Mouse (Mus musculus) ES-Bruce4 (cell line): ENCODE measurements around the gene Pdia2.

Source experiments
- CTCF ChIP-seq: IDR thresholded peaks from one replicate; pipeline ENCODE4 v1.8.1; 2011; ENCODE audit warnings: low read depth, low read length
- EP300 ChIP-seq: IDR thresholded peaks from 2 replicates; pipeline ENCODE4 v1.6.1; 2011; ENCODE audit warnings: low read depth, low read length; ENCODE audit not compliant: insufficient read depth
- POLR2A ChIP-seq: IDR thresholded peaks from one replicate; pipeline ENCODE4 v1.8.1; 2011; ENCODE audit warnings: low read length; ENCODE audit not compliant: insufficient read depth

DNA sequence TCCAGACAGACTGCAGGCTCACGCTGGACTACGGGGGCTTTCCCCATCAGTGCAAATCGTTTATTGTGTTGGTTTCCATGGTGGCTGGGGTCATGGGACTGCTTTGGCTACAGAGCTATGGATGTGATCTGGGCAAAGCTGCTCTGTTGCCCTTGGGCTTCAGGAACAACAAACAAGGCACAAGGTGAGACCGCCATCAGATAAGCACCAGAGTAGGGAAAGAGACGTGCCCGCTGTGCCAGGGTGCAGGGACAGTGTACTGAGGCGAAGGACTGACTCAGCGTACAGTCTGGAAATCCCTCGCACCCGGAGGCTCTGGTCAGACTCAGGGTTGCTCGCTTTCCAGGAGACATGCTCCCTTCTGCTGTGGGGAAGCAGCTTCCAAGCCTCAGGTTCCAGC lies 13.8 kb upstream of the Pdia2 start:
- no peak for TF ChIP-seq CTCF
- no peak for TF ChIP-seq POLR2A
- TF ChIP-seq EP300: no peak
